Mouse (Mus musculus) testis, adult 2 months (tissue): ENCODE measurements around the gene Slc9a3r1.

Experiments
- CTCF ChIP-seq: fragments of 200-500 bp; IDR thresholded peaks from 2 replicates; pipeline ENCODE4 v1.5.1; 2012; ENCODE audit warnings: low read depth, mild to moderate bottlenecking, inconsistent platforms, low read length, moderate library complexity; ENCODE audit not compliant: control insufficient read depth, insufficient read depth, insufficient replicate concordance
- POLR2A ChIP-seq: fragments of 200-500 bp; IDR thresholded peaks from 2 replicates; pipeline ENCODE4 v1.6.1; 2012; ENCODE audit warnings: low read depth, mild to moderate bottlenecking, inconsistent platforms, low read length, moderate library complexity; ENCODE audit not compliant: control insufficient read depth

DNA sequence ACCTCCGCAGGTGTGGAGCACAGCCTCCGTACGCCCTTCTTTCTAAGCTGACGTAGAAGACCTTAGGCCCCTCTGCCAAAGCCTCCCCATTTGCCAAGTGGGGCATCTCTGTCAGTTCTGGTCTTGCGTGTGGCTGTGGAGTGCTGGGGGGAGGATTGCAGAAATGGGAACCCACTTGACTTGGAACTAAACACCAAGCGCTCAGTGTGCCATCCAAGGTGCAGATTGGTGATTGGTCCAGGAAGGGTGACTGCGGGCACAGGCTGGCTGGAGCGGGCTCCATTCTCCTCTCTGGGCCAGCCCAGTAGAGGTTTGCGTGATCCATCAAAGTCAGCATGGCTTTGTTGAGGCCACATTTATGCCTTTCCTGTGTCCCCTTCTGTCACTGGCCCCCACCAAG lies 39.6 kb downstream of the Slc9a3r1 start:
- no peak for TF ChIP-seq POLR2A
- no peak for TF ChIP-seq CTCF
